Mouse (Mus musculus) forebrain, embryonic 15.5 days (tissue): ENCODE results near the gene Asxl2. TPM values are rescaled to one million over a fixed set of nuclear protein-coding genes. Genes with fewer than 3 reads are reported as not detected.

ENCODE experiments used
- ATAC-seq: fragments of 200-750 bp; cut with Nextera tagmentation; replicated peaks from 2 replicates; pipeline ENCODE4 v1.8.0; 2017; ENCODE audit warnings: mild to moderate bottlenecking, moderate TSS enrichment, moderate library complexity
- H3K27ac ChIP-seq: fragments of 300-500 bp; sonication (generic); replicated peaks from 2 replicates; pipeline ENCODE4 v1.5.1; 2015; ENCODE audit warnings: mild to moderate bottlenecking, inconsistent platforms
- H3K27me3 ChIP-seq: fragments of 300-500 bp; sonication (generic); 2 replicates; pipeline ENCODE4 v1.6.1; 2015; ENCODE audit warnings: inconsistent platforms
- H3K36me3 ChIP-seq: fragments of 300-500 bp; sonication (generic); 2 replicates; pipeline ENCODE4 v1.6.1; 2015; ENCODE audit warnings: mild to moderate bottlenecking, inconsistent platforms
- H3K4me1 ChIP-seq: fragments of 300-500 bp; sonication (generic); 2 replicates; pipeline ENCODE4 v1.6.1; 2015; ENCODE audit warnings: inconsistent platforms
- H3K4me2 ChIP-seq: fragments of 300-500 bp; sonication (generic); replicated peaks from 2 replicates; pipeline ENCODE4 v1.6.1; 2015; ENCODE audit warnings: mild to moderate bottlenecking, inconsistent platforms
- H3K4me3 ChIP-seq: fragments of 300-500 bp; sonication (generic); 2 replicates; pipeline ENCODE4 v1.5.1; 2015; ENCODE audit warnings: mild to moderate bottlenecking, inconsistent platforms
- H3K9ac ChIP-seq: fragments of 300-500 bp; sonication (generic); replicated peaks from 2 replicates; pipeline ENCODE4 v1.6.1; 2015; ENCODE audit warnings: mild to moderate bottlenecking, inconsistent platforms
- H3K9me3 ChIP-seq: fragments of 300-500 bp; sonication (generic); 2 replicates; pipeline ENCODE4 v1.6.1; 2016; ENCODE audit warnings: inconsistent platforms
- WGBS: fragments of 180-500 bp; shearing (Covaris S2); methylation state at CpG from one replicate; pipeline ENCODE4 v1.1.7; 2015; ENCODE audit warnings: mixed read lengths; 5-methylcytosine and 5-hydroxymethylcytosine counted together
- polyA plus RNA-seq: library from polyadenylated mRNA; unstranded; fragments of >200 nt; fragmentation: Nextera tagmentation; extraction: Ambion mirVana; gene quantifications from 2 replicates; pipeline ENCODE4 v1.2.1, GENCODE M21; 2015

The Asxl2 gene
- polyA plus RNA-seq, 1 experiment from 2014 or later = 14.4 TPM

DNA sequence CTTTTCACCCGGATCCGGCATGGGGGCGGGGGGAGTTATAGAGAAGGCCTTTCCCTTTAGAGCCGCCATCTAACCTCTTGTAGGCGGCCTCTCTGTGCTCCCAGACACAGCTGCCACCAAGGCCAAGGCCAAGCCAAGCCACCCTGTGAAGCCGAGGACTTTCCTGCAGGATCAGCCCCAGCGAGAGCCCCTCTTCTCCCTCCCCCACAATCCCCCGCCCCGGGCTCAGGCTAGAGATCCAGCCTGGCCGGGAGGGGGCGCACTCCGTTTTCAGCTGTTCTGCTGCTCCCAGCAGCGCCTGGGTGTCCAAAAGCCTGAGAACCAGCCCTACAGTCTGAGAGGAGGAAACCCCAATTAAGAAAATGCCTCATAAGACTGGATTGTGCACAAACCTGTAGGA lies 123.6 kb downstream of the Asxl2 start:
- no peak overlapping the region for H3K4me3 ChIP-seq
- peaks cover 7% of the 10 kb centered on the region for H3K4me1 ChIP-seq
- H3K27me3 ChIP-seq = no peaks in the 10 kb centered on the region
- WGBS = 11% methylated on average over 13 of the region's 13 CpGs
- H3K9me3 ChIP-seq = no peaks in the 10 kb centered on the region
- no peaks in the 10 kb centered on the region for H3K36me3 ChIP-seq
- 0 out of 2 replicates have a peak, but pooled peaks have one; percentile 29 for ATAC-seq
- no peak overlapping the region for H3K27ac ChIP-seq
- no peak overlapping the region for H3K9ac ChIP-seq
- H3K4me2 ChIP-seq = no peak overlapping the region

Other genes starting within 250 kb of the Asxl2 start
- gene Rab10, start 116.9 kb upstream of the Asxl2 start, polyA plus RNA-seq = 142 and 149 TPM in 2 replicates
- 104 and 106 TPM in 2 replicates for gene Kif3c, start 61.7 kb upstream of the Asxl2 start, polyA plus RNA-seq
- 31.5 and 33.8 TPM in 2 replicates for gene Dtnb, start 145.5 kb downstream of the Asxl2 start, polyA plus RNA-seq